Mouse (Mus musculus): Measurements from ENCODE around the gene Tctn3.
"Not testable (repeated sequence)": the region's sequence is repeated elsewhere in the genome, so short reads cannot be mapped to it uniquely, and the experiment has no call there.

Gene Tctn3

GRCm38 (mm10) chr19:40621616-40622015, 9.6 kb upstream of the Tctn3 start:
- DNase-seq: not testable (repeated sequence)

- no peak for DNase-seq
These were observed 4.0 kb upstream of the Tctn3 start for GRCm38 (mm10) chr19:40616021-40616420.

- DNase-seq: no peak
These were observed 2.8 kb upstream of the Tctn3 start for GRCm38 (mm10) chr19:40614811-40615210.

GRCm38 (mm10) chr19:40607676-40608075, 4.4 kb downstream of the Tctn3 start:
- DNase-seq: no peak

- no peak for DNase-seq
These were observed 6.8 kb downstream of the Tctn3 start for GRCm38 (mm10) chr19:40605189-40605588.

GRCm38 (mm10) chr19:40601870-40602269, 10.2 kb downstream of the Tctn3 start:
- no peak for DNase-seq

- not testable (repeated sequence) for DNase-seq
These were observed 11.2 kb downstream of the Tctn3 start for GRCm38 (mm10) chr19:40600846-40601245.

GRCm38 (mm10) chr19:40595831-40596230, 16.2 kb downstream of the Tctn3 start:
- DNase-seq: no peak

- DNase-seq: no peak
These were observed 16.8 kb downstream of the Tctn3 start for GRCm38 (mm10) chr19:40595231-40595630.

- DNase-seq: no peak
These were observed 22.5 kb downstream of the Tctn3 start for GRCm38 (mm10) chr19:40589530-40589880.

GRCm38 (mm10) chr19:40588847-40589529, 23.0 kb downstream of the Tctn3 start:
- DNase-seq: peak; percentile 96

GRCm38 (mm10) chr19:40588293-40588654, 23.8 kb downstream of the Tctn3 start, which contains the start of gene Aldh18a1:
TSS of gene Aldh18a1 (minus strand) at chr19:40588463.
- DNase-seq: peak; percentile 98

GRCm38 (mm10) chr19:40587491-40588292, 24.3 kb downstream of the Tctn3 start:
- DNase-seq: no peak

- DNase-seq: no peak
These were observed 25.1 kb downstream of the Tctn3 start for GRCm38 (mm10) chr19:40586908-40587307.

GRCm38 (mm10) chr19:40581662-40582061, 30.4 kb downstream of the Tctn3 start:
- no peak for DNase-seq

GRCm38 (mm10) chr19:40580902-40581301, 31.1 kb downstream of the Tctn3 start:
- DNase-seq: no peak

GRCm38 (mm10) chr19:40575438-40575837, 36.6 kb downstream of the Tctn3 start:
- no peak for DNase-seq

- DNase-seq: no peak
These were observed 41.3 kb downstream of the Tctn3 start for GRCm38 (mm10) chr19:40570726-40571125.

- DNase-seq: no peak
These were observed 44.4 kb downstream of the Tctn3 start for GRCm38 (mm10) chr19:40567616-40568015.

- no peak for DNase-seq
These were observed 48.0 kb downstream of the Tctn3 start for GRCm38 (mm10) chr19:40563880-40564645.

- not testable (repeated sequence) for DNase-seq
These were observed 50.5 kb downstream of the Tctn3 start for GRCm38 (mm10) chr19:40561521-40561920.

GRCm38 (mm10) chr19:40556029-40556428, 56.0 kb downstream of the Tctn3 start:
- no peak for DNase-seq

GRCm38 (mm10) chr19:40555136-40555535, 56.9 kb downstream of the Tctn3 start:
- DNase-seq: no peak

GRCm38 (mm10) chr19:40554343-40554742, 57.7 kb downstream of the Tctn3 start:
- DNase-seq: no peak
